Mouse (Mus musculus) urinary bladder, postnatal 14 days (tissue): ENCODE data around the gene Pafah2.
"Not testable (repeated sequence)": the region's sequence is repeated elsewhere in the genome, so short reads cannot be mapped to it uniquely, and the experiment has no call there.

Source experiments
- DNase-seq: peaks from one replicate; pipeline ENCODE4 v3.0.0; 2021; ENCODE audit warnings: low spot score

Pafah2 gene

DNA sequence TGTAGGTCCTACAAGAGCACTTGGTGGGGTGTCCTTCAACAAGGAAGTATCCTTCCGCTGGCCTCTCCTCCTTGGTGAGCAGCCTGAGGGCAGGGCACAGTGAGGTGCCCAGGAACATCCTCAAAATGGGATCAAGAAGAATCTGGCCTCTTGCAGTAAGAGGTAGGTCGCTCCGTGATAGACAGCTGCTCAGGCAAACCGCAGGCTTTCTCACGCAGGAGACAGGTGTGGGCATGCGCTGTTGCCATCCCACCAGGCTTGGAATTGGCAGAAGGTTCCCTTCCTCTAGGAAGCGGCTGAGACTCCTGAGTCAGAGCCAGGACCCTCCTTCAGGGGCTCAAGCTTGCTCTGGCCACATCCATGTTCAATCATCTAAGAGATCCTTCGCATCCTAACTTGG, 22.8 kb upstream of the Pafah2 start:
- DNase-seq, result no peak

- DNase-seq, result no peak
Measured at GRCm38 (mm10) chr4:134374306-134374705, 21.8 kb upstream of the Pafah2 start.

GRCm38 (mm10) chr4:134378089-134378615, 18.0 kb upstream of the Pafah2 start:
- no peak for DNase-seq

DNA sequence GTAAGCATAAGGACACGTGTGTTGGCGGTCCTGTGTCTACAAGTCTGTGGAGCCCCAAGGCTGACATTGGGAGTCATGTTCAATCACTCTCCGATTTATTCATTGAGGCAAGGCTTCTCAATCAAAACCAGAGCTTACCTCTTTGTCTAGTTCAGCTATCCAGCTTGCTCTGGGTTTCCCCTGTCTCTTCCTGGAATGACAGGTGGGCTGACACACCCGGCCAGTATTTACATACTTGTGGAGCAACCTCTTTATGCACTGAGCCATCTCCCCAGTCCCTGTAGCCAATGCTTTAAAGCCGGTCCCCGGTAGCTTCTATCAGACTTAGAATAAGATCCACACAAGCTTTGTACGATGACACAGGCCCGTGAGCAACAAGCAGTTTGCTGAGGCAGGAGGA, 16.6 kb upstream of the Pafah2 start:
- DNase-seq, result no peak

DNA sequence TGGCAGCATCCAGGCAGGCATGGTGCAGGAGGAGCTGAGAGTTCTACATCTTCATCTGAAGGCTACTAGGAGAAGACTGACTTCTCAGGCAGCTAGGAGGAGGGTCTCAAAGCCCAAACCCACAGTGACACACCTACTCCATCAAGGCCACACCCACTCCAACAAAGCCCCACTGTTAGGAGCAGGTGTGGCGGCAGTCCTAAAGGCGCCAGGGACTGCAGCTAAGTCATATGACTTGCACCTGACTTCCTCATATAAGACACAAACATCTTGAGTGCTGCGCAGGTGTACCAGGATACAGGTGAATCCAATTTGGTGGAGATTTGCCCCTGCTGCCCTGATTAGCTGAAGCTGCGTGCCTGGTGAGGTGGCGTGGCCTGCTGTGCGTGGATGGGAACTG, 12.4 kb upstream of the Pafah2 start, which contains the start of gene Extl1:
Gene Extl1, minus strand, starts transcription at position 101 of the 400 bp plus-strand sequence.
- DNase-seq, result not testable (repeated sequence)

DNA sequence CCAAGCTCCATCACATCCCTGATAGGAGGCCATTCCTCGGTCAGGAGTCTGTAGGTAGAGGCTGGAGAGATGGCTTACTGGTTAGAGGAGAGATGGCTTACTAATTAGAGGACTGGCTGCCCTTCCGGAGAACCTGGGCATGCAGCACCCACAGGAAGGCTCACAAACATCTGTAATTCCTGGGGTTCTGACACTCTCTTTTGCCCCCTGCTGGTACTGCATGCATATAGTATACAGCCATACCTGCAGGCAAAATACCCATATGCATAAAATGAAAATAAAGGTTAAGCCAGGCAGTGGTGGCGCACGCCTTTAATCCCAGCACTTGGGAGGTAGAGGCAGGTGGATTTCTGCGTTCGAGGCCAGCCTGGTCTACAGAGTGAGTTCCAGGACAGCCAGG, 8.9 kb upstream of the Pafah2 start:
- DNase-seq, result peak; percentile 24

DNA sequence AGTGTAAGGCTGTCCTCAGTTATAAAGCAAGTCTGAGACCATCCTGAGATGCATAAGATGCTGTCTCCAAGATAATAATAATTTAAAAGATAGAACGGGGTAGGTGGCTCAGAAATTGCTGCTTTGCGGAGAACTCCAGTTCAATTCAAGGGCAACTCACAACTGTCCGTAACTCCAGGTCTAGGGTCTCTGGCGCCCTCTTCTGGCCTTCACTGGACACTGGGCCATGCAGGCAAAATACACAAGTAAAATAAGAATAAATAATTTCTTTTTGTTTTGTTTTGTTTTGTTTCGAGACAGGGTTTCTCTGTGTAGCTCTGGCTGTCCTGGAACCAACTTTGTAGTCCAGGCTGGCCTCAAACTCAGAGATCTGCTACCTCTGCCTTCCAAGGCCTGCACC, 7.7 kb upstream of the Pafah2 start:
- DNase-seq, result peak; percentile 80

DNA sequence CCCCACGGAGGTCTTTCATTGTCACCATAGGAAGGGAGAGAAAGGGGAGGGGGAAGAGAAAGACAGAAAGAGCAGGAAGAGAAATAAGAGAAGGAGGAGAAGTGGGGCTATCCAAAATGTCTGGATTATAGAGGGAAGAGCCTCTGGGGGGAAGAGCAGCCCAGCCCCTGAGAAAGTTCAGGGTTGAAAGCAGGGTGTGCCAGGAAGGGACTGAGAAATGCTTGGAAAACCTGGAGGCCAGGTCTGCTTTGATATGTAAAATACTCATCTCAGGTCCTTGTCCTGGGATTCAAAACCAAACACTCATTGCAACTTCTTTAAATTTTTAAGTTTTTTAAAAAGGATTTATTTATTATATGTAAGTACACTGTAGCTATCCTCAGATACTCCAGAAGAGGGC, 4.5 kb upstream of the Pafah2 start:
- DNase-seq, result no peak

DNA sequence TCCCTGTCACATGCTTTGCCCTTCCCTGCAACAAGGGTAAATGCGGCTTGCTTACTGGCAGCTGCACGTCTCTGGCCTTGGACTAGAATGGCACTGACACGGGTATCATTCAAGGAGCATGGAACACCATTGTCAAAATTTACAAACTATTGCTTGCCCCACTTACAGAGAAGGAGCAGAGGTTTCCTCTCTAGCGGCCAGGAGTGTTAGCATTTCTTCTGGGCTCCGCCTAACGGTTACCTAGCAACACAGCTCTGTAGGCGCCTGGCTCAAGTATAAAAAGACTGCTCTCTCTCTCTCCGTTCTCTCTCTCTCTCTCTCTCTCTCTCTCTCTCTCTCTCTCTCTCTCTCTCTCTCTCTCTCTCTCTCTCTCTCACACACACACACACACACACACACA, 3.5 kb upstream of the Pafah2 start:
- no peak for DNase-seq

- DNase-seq, result no peak
Measured at GRCm38 (mm10) chr4:134393026-134393425, 3.1 kb upstream of the Pafah2 start.

GRCm38 (mm10) chr4:134395142-134395541, 978 bp upstream of the Pafah2 start:
- DNase-seq, result no peak

GRCm38 (mm10) chr4:134397121-134397520, 1.0 kb downstream of the Pafah2 start:
- peak; percentile 62 for DNase-seq

DNA sequence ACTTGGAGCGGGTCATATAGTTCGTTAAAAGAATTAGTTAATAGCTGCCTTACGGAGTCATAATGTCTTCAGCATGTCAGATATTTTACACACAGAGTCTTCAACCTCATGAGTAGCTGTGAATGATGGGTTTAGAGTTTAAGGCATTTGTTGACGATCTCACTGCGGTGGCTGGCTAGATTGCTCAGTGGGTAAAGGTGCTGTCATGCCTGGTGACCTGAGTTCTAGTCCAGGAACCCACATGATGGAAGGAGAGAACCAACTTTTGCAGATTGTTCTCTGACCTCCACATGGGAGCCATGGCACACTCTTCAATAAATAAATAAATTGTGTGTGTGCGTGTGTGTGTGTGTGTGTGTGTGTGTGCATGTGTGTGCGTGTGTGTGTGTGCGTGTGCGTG, 1.6 kb downstream of the Pafah2 start:
- no peak for DNase-seq

GRCm38 (mm10) chr4:134400206-134400605, 4.1 kb downstream of the Pafah2 start:
- DNase-seq, result no peak

GRCm38 (mm10) chr4:134401181-134401661, 5.1 kb downstream of the Pafah2 start:
- peak; percentile 67 for DNase-seq

GRCm38 (mm10) chr4:134401856-134402570, 5.9 kb downstream of the Pafah2 start:
- peak; percentile 68 for DNase-seq

GRCm38 (mm10) chr4:134402571-134403262, 6.6 kb downstream of the Pafah2 start:
- peak; percentile 60 for DNase-seq

DNA sequence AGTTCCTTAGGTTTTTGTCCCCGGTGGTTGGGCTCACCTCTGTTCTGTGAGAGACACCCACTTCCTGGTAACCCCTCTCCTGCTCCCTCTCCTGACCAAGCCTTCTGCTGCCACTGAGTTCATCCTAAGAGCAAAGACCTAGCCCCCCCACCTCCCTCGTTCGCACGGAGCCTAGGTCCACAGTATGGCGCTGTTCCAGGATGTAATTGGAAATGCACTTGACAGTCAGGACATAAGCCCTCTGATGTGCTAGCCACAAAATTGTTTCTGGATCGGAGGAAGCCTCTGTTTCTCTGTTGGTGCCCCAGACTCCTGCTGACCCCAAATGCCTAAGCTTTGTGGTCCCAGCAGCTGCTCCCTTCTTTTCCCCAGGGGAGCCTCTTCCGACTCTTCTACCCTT, 7.6 kb downstream of the Pafah2 start:
- DNase-seq, result no peak

DNA sequence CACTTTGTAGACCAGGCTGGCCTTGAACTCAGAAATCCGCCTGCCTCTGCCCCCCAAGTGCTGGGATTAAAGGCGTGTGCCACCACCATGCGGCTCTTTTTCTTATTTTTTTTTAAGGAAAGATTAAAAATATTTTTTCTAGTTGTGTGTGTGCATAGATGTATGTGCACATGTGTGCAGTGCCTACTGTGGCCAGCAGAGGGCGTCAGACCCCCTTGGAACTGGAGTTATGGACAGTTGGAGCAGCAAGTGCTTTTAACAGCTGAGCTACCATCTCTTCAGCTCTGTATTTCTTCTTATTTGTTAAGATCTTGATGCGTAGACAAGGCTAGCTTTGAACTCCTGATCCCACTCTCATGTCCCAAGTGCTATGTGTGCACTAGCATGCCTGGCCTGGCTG, 13.2 kb downstream of the Pafah2 start:
- DNase-seq, result no peak

DNA sequence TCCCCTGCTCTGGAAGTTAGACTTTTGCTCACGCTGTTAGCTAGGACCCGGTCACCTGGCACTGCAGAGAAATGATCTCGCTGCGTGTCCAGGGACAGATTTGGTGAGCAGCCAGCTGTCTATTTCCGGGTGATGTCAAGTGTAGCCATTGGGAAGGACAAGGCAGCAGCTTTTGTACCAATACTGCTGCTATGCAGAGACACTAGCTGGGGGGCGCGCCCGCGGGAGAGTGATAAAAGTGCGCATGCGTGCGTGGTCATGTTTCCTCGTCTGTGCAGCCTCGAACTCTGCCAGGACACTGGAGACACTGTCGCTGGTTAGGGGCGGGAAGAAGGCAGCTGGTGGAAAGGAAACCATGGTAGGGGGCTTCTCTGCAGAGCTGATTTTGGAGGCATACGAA, 20.1 kb downstream of the Pafah2 start:
- DNase-seq, result peak; percentile 12

DNA sequence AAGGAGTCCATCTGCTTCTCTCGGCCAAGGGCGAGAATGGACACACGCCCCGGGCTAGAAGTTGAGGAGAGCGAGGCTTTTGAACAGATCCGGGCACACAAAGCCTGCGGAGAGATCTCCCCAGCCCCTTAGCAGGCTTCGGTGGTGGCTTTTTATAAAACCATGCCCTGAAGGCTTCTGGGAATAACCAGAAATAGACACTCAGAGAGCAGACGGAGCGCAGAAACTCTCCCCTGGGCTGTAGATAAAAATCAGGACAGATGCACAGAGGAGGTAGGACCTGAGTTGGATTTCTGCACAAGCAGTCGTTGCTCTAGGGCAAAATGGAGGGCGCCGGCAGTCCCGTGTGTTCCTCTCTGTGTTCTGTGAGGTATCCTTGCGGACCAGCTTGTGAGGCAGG, 20.5 kb downstream of the Pafah2 start:
- DNase-seq, result no peak

DNA sequence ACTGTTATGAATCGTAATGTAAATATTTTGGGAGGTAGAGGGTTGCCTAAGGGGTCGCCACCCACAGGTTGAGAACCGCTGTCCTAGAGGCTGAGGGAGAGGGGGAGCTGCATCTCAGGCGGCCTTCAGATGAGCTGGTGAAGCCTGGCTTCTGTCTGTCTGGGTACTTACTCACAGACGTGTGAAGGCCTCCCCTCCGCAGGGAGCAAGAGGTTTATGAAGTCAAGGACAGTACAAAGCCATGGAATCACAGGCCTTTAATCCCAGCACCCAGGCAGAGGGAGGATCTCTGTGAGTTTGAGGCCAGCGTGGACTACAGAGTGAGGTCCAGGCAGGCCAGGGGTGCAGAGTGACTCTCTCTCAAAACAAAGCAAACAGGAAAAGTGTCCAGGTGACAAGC, 21.0 kb downstream of the Pafah2 start:
- DNase-seq, result no peak

DNA sequence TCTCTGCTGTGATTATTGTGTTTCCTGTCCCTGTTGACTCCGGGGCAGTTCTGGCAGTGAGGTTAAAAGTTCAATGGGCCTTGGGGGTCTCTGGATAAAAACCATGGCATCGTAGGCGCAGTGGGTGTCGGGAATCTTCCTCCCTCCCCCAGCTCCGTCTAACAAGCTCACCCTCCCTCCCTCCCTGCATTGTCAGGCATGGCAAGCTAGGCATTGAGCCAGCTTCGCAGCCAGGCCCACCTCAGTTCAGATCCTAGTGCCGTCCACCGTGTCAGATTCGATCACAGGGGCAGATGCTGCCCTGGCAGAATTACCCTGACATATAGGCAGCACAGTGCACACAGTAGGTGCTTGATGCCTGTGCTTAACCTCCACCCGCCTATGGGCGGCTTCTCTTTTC, 25.9 kb downstream of the Pafah2 start:
- no peak for DNase-seq
